Mouse (Mus musculus) ovary, adult 2 months (tissue): Measurements from ENCODE around the gene Hoxc5. TPM values are rescaled to one million over a fixed set of nuclear protein-coding genes. Genes with fewer than 3 reads are reported as not detected.

ENCODE experiments used
- polyA plus RNA-seq: library from polyadenylated mRNA; depleted of rRNA; stranded (reverse); fragments of >200 nt; gene quantifications from 2 replicates; pipeline ENCODE4 v1.2.3, GENCODE M21; 2012; rRNA removed

Gene Hoxc5
- 9.7 and 10.1 TPM in 2 replicates for polyA plus RNA-seq

GRCm38 (mm10) chr15:102967312-102967510 is at the start of gene Hoxc5:
Hoxc5 (plus strand) TSS chr15:102967443.

DNA sequence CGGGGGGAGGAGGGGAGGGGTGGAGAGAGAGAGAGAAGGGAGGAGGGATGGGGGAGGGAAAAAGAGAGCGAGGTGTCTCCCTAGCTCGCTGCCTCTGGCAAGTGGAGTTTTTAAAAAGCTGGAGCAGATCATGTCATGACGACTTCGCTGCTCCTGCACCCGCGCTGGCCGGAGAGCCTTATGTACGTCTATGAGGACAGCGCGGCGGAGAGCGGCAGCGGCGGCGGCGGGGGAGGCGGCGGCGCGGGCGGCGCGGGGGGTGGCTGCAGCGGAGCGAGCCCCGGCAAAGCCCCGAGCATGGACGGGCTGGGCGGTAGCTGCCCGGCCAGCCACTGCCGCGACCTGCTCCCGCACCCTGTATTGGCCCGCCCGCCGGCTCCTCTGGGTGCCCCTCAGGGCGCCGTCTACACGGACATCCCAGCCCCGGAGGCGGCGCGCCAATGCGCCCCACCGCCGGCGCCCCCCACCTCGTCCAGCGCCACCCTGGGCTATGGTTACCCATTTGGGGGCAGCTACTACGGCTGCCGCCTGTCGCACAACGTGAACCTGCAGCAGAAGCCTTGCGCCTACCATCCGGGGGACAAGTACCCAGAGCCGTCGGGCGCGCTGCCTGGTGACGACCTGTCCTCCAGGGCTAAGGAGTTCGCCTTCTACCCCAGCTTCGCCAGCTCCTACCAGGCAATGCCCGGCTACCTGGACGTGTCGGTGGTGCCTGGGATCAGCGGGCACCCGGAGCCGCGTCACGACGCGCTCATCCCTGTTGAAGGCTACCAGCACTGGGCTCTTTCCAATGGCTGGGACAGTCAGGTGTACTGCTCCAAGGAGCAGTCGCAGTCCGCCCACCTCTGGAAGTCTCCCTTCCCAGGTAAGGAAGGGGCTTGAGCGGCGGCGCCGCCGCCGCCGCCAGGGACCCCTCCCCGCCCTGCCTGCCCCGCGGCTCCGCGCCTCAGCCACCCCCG is 45.9 kb upstream of the Hoxc5 start, which contains the start of gene Hoxc13:
Gene Hoxc13, plus strand, starts transcription at position 51 of the 959 bp plus-strand sequence.

DNA sequence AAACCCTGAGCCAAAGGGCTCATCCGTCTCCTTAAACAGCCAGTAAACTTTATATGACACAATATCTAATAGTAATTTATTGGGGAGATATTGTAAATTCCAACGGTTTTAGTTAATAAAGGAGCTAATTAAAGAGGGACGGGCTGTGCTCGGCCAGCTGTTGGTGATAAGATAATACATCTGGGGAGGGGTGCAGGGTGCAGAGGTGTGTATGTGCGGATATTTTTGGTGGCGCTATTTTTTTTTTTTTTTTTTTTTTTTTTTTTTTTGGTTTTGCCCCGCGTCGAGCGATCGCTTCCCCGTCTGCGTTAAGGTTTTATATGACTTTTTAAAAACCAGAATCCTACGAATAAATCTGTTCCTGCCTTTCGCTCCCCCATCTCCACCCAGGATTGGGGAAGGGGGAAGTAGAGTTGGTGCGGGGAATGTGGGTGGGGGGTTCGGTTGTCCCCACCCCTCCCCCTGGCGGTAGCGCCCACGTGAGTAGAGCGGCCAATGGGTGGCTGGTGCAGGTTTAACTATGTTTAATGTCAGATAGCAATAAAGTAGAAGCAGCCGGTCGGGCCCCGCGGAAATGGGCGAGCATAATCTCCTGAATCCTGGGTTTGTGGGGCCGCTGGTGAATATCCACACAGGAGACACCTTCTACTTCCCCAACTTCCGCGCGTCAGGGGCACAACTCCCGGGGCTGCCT is 30.8 kb upstream of the Hoxc5 start, which contains the start of gene Hoxc12:
Gene Hoxc12, plus strand, starts transcription at position 479 of the 694 bp plus-strand sequence.

DNA sequence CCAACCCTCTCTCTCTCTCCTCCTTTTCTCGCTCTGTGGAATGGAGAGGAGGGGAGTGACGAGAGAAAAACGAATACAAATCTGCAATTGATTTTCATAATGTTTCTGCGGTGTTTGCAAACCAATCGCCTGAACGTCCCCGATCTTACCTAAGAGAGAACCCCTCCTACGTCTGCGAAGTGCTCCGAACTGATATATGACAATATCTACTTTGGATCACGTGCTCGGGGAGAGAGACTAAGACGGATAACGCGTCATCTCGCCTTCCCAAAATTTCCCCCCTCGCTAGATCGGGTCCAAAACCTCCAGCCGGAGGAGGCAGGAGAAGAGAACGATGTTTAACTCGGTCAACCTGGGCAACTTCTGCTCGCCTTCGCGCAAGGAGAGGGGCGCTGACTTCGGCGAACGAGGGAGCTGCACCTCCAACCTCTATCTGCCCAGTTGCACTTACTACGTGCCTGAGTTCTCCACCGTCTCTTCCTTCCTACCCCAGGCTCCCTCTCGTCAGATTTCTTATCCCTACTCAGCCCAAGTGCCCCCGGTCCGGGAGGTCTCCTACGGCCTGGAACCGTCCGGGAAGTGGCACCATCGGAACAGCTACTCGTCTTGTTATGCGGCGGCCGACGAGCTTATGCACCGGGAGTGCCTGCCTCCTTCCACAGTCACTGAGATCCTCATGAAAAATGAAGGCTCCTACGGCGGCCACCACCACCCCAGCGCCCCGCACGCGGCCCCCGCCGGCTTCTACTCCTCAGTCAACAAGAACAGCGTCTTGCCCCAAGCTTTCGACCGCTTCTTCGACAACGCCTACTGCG is 12.8 kb upstream of the Hoxc5 start, which contains the start of gene Hoxc11:
Gene Hoxc11, plus strand, starts transcription at position 236 of the 815 bp plus-strand sequence.

GRCm38 (mm10) chr15:102966776-102967311 is 399 bp upstream of the Hoxc5 start, which contains the start of gene Hoxc10:
Hoxc10 (plus strand) TSS chr15:102966796.

DNA sequence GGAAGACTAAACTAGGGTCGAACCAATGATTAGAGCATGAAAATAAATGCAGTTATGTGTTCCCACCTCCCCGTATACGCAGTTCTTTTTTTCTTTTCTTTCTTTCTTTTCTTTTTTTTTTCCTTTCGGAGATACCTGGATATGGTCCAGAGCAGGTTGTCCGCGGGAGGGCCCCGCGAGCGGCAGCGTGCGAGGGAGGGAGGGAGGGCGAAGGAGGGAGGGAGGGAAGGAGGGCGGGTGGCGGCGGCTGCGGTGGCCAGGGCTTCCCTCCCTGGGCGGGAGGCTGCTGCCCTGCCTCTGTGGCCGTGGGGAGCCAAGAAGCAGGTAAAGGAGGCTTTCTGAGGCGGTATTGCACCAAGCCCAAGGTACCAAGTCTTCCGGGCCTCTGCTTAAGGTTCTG is 8.9 kb downstream of the Hoxc5 start, which contains the start of gene Hoxc9:
Gene Hoxc9, plus strand, starts transcription at position 269 of the 400 bp plus-strand sequence.

GRCm38 (mm10) chr15:102990461-102991397 is 23.5 kb downstream of the Hoxc5 start, which contains the start of gene Hoxc8:
Hoxc8 (plus strand) TSS chr15:102990607.

GRCm38 (mm10) chr15:102997939-102998355 is 30.7 kb downstream of the Hoxc5 start, which contains the start of gene Hoxc6:
Hoxc6 (plus strand) TSS chr15:102998257.

GRCm38 (mm10) chr15:103018636-103019035 is 51.4 kb downstream of the Hoxc5 start, which contains the start of gene Hoxc4:
Hoxc4 (plus strand) TSS chr15:103018934.

Other genes starting within 250 kb of the Hoxc5 start
- 61.4 and 72.0 TPM in 2 replicates for gene Calcoco1, start 245.3 kb upstream of the Hoxc5 start, polyA plus RNA-seq
- not detected in 2 replicates for gene Hoxc13, start 46.3 kb upstream of the Hoxc5 start, polyA plus RNA-seq
- gene Hoxc12, start 30.7 kb upstream of the Hoxc5 start, polyA plus RNA-seq: not detected in 2 replicates
- gene Hoxc11, start 13.0 kb upstream of the Hoxc5 start, polyA plus RNA-seq: 0.07 TPM in 1 of 2 replicates, not detected in the other
- 5.3 and 5.9 TPM in 2 replicates for gene Hoxc10, start 647 bp upstream of the Hoxc5 start, polyA plus RNA-seq
- 11.3 and 15.4 TPM in 2 replicates for gene Hoxc9, start 9.0 kb downstream of the Hoxc5 start, polyA plus RNA-seq
- gene Hoxc8, start 23.2 kb downstream of the Hoxc5 start, polyA plus RNA-seq: 8.4 and 12.4 TPM in 2 replicates
- gene Hoxc6, start 30.8 kb downstream of the Hoxc5 start, polyA plus RNA-seq: 22.7 and 28.5 TPM in 2 replicates
- 8.1 and 8.2 TPM in 2 replicates for gene Hoxc4, start 51.5 kb downstream of the Hoxc5 start, polyA plus RNA-seq
- gene Smug1, start 199.6 kb downstream of the Hoxc5 start, polyA plus RNA-seq: 28.2 and 28.4 TPM in 2 replicates